Mouse (Mus musculus) G1E (cell line): ENCODE results near the gene Cyp2d9. TPM values are rescaled to one million over a fixed set of nuclear protein-coding genes. Genes with fewer than 3 reads are reported as not detected.
A peak's percentile ranks its signal among the peaks of the same experiment; 100 is the strongest.

Experiments used
- ATAC-seq: 2 replicates; pipeline ENCODE4 v1.8.0; 2016; ENCODE audit warnings: mild to moderate bottlenecking; ENCODE audit not compliant: insufficient number of reproducible peaks, poor library complexity, low FRiP score, severe bottlenecking; ENCODE audit errors: extremely low read depth
- DNase-seq: peaks from one replicate; pipeline ENCODE4 v3.0.0; 2012; ENCODE audit warnings: low spot score
- H3K27me3 ChIP-seq: 2 replicates; pipeline ENCODE4 v1.6.1; 2012; ENCODE audit warnings: mild to moderate bottlenecking, low read length, inconsistent platforms; ENCODE audit not compliant: insufficient read depth
- H3K36me3 ChIP-seq: replicated peaks from 2 replicates; pipeline ENCODE3; 2012; ENCODE audit warnings: mild to moderate bottlenecking, inconsistent platforms
- H3K4me1 ChIP-seq: 2 replicates; pipeline ENCODE4 v1.6.1; 2012; ENCODE audit warnings: low read depth, low read length, inconsistent platforms, mixed read lengths; ENCODE audit not compliant: insufficient read depth
- H3K4me3 ChIP-seq: 2 replicates; pipeline ENCODE4 v1.5.1; 2012; ENCODE audit warnings: low read depth, mild to moderate bottlenecking, inconsistent platforms, low read length, moderate library complexity, mixed read lengths
- H3K9me3 ChIP-seq: replicated peaks from 2 replicates; pipeline ENCODE4 v1.6.1; 2012; ENCODE audit warnings: inconsistent platforms
- CTCF ChIP-seq: IDR thresholded peaks from 2 replicates; pipeline ENCODE4 v1.5.1; 2012; ENCODE audit warnings: low read depth, low read length, inconsistent platforms, mixed read lengths
- GATA1 ChIP-seq: IDR thresholded peaks from 2 replicates; pipeline ENCODE4 v1.6.1; 2012; ENCODE audit warnings: borderline replicate concordance, low read length, inconsistent platforms, mixed read lengths
- GATA2 ChIP-seq: IDR thresholded peaks from 2 replicates; pipeline ENCODE4 v1.6.1; 2012; ENCODE audit warnings: low read depth, low read length, inconsistent platforms, borderline replicate concordance
- POLR2AphosphoS5 ChIP-seq: IDR thresholded peaks from 2 replicates; pipeline ENCODE4 v1.6.1; 2012; ENCODE audit warnings: low read depth, low read length, inconsistent platforms; ENCODE audit not compliant: insufficient replicate concordance
- TAL1 ChIP-seq: conservative IDR thresholded peaks from 2 replicates; pipeline ENCODE4 v1.6.1; 2012; ENCODE audit warnings: low read depth, low read length, inconsistent platforms, mixed read lengths
- polyA plus RNA-seq: library from polyadenylated mRNA; stranded (reverse); fragments of >175 nt; gene quantifications from 2 replicates; pipeline ENCODE4 v1.2.3, GENCODE M21; 2012
- total RNA-seq, 2 experiments: library from RNA; stranded (forward) in 1 of 2; stranded (reverse) in 1 of 2; fragments of 200-1000 nt in 1 of 2; fragments of >200 nt in 1 of 2; fragmentation: Nextera tagmentation in 1 of 2; gene quantifications; 2 replicates each; pipeline ENCODE4 v1.2.3; 2014 to 2017

Gene Cyp2d9
- total and polyA plus RNA-seq, 3 experiments: 0.44 TPM; not detected in 2

DNA sequence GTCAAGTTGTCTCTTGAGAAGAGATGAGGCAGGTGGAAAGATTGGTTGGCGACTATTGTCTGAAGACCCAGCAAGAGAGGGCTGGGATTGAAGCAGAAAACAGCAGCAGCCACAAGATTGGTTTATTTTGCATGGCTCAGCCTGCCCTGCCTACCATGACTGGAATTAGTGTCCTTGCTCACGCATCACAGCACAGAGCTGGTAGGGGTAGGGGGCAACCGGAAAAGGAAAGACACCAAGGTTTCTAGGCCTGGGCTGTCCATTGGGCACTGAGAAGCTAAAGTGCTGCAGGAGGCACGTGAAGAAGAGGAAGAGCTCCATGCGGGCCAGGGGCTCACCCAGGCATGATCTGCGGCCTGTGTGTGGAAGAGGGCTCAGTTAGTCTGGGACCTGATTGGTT is 30.5 kb upstream of the Cyp2d9 start:
- H3K27me3 ChIP-seq: peaks cover 17% of the 10 kb centered on the region
- DNase-seq (no peak), ATAC-seq (no peak)
- H3K9me3 ChIP-seq: no peaks in the 10 kb centered on the region
- no peak overlapping the region for H3K4me3 ChIP-seq
- TF ChIP-seq POLR2AphosphoS5: no peak
- TF ChIP-seq GATA2: no peak
- no peak for TF ChIP-seq TAL1
- no peak for TF ChIP-seq GATA1
- no peak for TF ChIP-seq CTCF
- H3K4me1 ChIP-seq: no peaks in the 10 kb centered on the region
- no peaks in the 10 kb centered on the region for H3K36me3 ChIP-seq

DNA sequence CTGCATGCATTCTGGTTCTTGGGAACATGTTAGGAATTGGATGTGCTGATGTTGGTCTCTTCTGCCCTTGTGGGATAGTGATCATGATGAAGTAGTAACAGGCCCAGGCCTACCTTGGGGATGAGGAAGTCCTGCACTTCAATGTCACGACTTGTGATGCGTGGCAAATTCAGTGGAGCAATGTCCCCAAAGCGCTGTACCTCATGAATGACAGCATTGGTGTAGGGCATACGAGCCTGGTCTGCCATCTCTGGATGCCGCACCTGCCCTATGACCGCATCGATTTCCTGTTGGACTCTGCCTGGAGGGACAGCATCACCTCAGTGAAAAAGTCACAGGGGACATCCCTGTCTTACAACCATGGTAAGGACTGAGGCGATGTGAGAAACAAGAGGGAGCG is 29.6 kb upstream of the Cyp2d9 start:
- no peak for TF ChIP-seq TAL1
- no peak for TF ChIP-seq GATA2
- no peak for TF ChIP-seq CTCF
- no peak for TF ChIP-seq GATA1
- TF ChIP-seq POLR2AphosphoS5: no peak
- no peak for ATAC-seq

DNA sequence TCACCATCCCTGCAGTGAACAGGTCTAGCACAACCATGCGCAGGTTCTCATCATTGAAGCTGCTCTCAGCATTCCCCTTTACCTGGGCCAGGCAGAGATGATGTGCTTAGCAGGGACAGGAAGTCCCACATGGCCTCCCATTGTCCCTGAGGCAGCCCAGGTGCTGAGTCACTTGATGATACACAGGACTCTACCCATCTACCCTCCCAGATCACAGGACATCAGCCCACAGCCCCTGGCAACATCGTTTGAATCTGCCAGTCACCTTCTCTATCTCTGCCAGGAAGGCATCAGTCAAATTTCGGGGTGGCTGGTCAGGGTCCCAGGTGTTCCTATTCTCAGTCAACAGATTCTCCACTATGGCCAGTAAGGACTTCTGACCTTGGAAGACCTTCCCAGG is 29.1 kb upstream of the Cyp2d9 start:
- H3K36me3 ChIP-seq: no peaks in the 10 kb centered on the region
- peaks cover 21% of the 10 kb centered on the region for H3K27me3 ChIP-seq
- no peak overlapping the region for H3K4me3 ChIP-seq
- DNase-seq: no peak
- ATAC-seq: no peak
- no peak for TF ChIP-seq GATA1
- no peak for TF ChIP-seq TAL1
- no peak for TF ChIP-seq GATA2
- no peak for TF ChIP-seq CTCF
- TF ChIP-seq POLR2AphosphoS5: no peak
- H3K4me1 ChIP-seq: no peaks in the 10 kb centered on the region
- no peaks in the 10 kb centered on the region for H3K9me3 ChIP-seq

More for the DNA sequence above, 29.6 kb upstream of the Cyp2d9 start:
- no peak for DNase-seq
- H3K9me3 ChIP-seq: no peaks in the 10 kb centered on the region
- peaks cover 21% of the 10 kb centered on the region for H3K27me3 ChIP-seq
- no peaks in the 10 kb centered on the region for H3K36me3 ChIP-seq
- no peak overlapping the region for H3K4me3 ChIP-seq
- no peaks in the 10 kb centered on the region for H3K4me1 ChIP-seq

DNA sequence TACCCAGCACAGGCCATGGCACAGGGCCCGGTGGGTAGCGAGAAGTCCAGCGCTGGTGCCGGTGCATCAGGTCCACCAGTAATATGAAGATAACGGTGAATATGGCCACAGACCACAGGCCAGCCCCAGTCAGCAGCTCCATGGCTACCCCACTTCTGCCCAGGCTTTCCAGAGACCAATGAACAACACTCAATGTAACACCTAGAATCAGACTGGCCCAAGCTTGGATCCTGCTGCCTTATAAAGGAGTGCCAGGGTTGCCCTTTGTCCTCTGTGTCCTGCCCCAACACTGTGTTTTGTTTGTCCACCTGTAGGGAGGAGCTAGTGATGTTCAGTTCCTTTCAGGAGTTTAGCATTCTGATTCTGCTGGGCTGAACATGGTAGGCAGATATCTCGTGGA is 26.3 kb upstream of the Cyp2d9 start, which contains the start of gene Cyp2d10:
Gene Cyp2d10 (minus strand): TSS at position 215 of the 400 bp plus-strand sequence.
- Histone ChIP-seq H3K9me3 (no peaks in the 10 kb centered on the region), H3K4me1 (no peaks in the 10 kb centered on the region), H3K27me3 (peaks cover 21% of the 10 kb centered on the region), H3K4me3 (no peak within 1 kb of the TSS), H3K36me3 (no peaks in the 10 kb centered on the region)
- ATAC-seq (no peak), DNase-seq (no peak)
- TF ChIP-seq POLR2AphosphoS5: no peak
- no peak for TF ChIP-seq TAL1
- TF ChIP-seq GATA2: no peak
- TF ChIP-seq CTCF: no peak
- TF ChIP-seq GATA1: no peak

DNA sequence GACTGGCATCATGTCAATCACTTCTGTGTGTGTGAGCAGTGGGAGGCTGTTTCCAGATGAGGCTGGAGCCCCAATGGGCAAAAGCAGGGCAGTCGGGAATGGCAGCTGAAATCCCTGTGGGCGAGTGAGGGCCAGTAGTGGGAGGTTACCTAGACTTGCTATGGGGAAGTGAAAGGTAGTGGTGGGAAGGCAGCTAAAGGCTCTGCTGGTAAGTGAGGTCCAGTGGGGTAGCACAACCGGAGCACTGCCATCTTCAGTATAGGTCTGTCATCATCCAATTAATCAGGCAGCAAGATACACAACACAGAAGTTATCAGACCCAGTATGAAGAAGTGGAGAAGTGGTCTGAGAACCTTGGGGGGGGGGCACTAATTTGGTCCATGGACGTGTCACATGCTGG is 25.7 kb upstream of the Cyp2d9 start:
- DNase-seq (no peak), ATAC-seq (no peak)
- Histone ChIP-seq H3K36me3 (no peaks in the 10 kb centered on the region), H3K4me3 (no peak overlapping the region), H3K9me3 (no peaks in the 10 kb centered on the region), H3K4me1 (no peaks in the 10 kb centered on the region), H3K27me3 (peaks cover 21% of the 10 kb centered on the region)
- TF ChIP-seq POLR2AphosphoS5 (no peak), TAL1 (no peak), GATA1 (no peak), CTCF (no peak), GATA2 (no peak)

DNA sequence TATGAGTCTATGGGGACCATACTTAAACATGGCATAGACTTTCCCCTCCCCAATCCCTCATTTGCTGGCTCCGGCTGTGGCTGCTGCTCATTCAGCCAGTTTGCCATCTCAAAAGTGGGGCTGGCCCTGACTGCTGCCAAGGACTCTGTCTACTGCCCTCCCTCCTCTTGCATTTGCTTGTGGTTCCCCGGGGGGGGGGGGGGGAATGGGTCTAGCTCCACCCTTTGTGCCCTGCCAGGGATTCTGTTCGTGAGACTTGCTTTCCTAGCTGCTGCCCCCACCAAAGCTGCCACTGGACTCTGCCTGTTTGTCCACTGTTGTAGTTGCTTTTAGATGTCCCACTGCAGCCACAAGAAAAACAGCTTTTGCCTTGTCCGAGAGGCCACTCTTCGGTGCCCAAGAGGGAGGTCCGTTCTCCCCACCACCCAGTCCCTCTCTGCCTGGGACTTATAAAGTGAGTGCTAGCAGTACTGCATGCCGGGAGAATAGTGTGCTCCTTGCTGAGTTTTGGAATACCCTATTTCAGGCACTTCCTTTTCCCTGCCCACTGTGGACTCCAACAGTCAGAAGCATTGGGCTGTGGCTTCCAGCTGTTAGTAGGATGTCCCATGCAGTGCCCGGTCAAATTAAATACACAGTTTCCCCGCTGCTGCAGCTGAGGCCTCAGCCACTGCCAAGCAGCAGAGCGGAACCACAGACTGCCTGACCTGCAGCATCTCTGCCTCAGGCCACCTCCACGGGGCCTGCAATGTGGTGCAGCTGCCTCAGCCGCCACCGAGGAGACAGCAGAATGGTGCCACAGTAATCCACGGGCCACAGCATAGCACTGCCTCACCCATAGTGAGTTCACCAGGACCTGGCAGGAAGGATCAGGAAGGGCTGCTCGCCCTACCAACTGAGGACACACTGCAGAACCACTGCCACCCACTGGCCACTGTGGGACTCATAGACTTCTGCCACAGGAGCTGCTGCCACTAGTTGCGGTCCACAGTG is 16.1 kb upstream of the Cyp2d9 start:
- Histone ChIP-seq H3K27me3 (peaks cover 10% of the 10 kb centered on the region), H3K4me3 (no peak overlapping the region), H3K9me3 (no peaks in the 10 kb centered on the region), H3K4me1 (peaks cover 4% of the 10 kb centered on the region; the same call in 1 of the 2 replicates), H3K36me3 (no peaks in the 10 kb centered on the region)
- TF ChIP-seq GATA1 (no peak), POLR2AphosphoS5 (no peak), CTCF (no peak), GATA2 (no peak), TAL1 (no peak)
- DNase-seq: peak; percentile 14
- no peak for ATAC-seq
